Mouse (Mus musculus) C2C12 (cell line): ENCODE results near the gene Eif4g3. TPM values are rescaled to one million over a fixed set of nuclear protein-coding genes. Genes with fewer than 3 reads are reported as not detected.

Experiments
- H3K27me3 ChIP-seq: one replicate; pipeline ENCODE4 v1.6.1; 2011; ENCODE audit not compliant: control insufficient read depth, insufficient read depth, insufficient read length
- H3K36me3 ChIP-seq: one replicate; pipeline ENCODE4 v1.6.1; 2011; ENCODE audit not compliant: control insufficient read depth, insufficient read depth
- H3K4me3 ChIP-seq: one replicate; pipeline ENCODE4 v1.5.1; 2011; ENCODE audit warnings: mild to moderate bottlenecking, control low read depth; ENCODE audit not compliant: poor library complexity, insufficient read depth, severe bottlenecking
- H3K79me2 ChIP-seq: one replicate; pipeline ENCODE4 v1.6.1; 2011; ENCODE audit not compliant: control insufficient read depth, insufficient read depth
- H3K79me3 ChIP-seq: one replicate; pipeline ENCODE4 v1.6.1; 2011; ENCODE audit warnings: low read depth, control low read depth
- H3ac ChIP-seq: one replicate; pipeline ENCODE3; 2011; ENCODE audit warnings: low read depth; ENCODE audit not compliant: control insufficient read depth, insufficient read length
- CEBPB ChIP-seq: IDR thresholded peaks from one replicate; pipeline ENCODE4 v1.6.1; 2011; ENCODE audit warnings: low read depth, mild to moderate bottlenecking, control low read depth, moderate library complexity
- CTCF ChIP-seq: IDR thresholded peaks from one replicate; pipeline ENCODE4 v1.5.1; 2011; ENCODE audit not compliant: control insufficient read depth, insufficient read depth, insufficient read length
- FOSL1 ChIP-seq: IDR thresholded peaks from one replicate; pipeline ENCODE4 v1.8.0; 2011; ENCODE audit warnings: mild to moderate bottlenecking, low read length; ENCODE audit not compliant: poor library complexity, insufficient read depth, severe bottlenecking
- MAX ChIP-seq: IDR thresholded peaks from one replicate; pipeline ENCODE4 v1.6.1; 2011; ENCODE audit warnings: mild to moderate bottlenecking, control low read depth
- MYOD1 ChIP-seq: IDR thresholded peaks from one replicate; pipeline ENCODE4 v1.6.1; 2011; ENCODE audit warnings: low read depth; ENCODE audit not compliant: control insufficient read depth, insufficient read length
- MYOG ChIP-seq: IDR thresholded peaks from one replicate; pipeline ENCODE4 v1.6.1; 2011; ENCODE audit not compliant: control insufficient read depth, insufficient read length; ENCODE audit errors: extremely low read depth
- USF1 ChIP-seq: IDR thresholded peaks from one replicate; pipeline ENCODE4 v1.6.1; 2011; ENCODE audit warnings: low read depth, mild to moderate bottlenecking, control low read depth, moderate library complexity
- polyA plus RNA-seq: library from polyadenylated mRNA; unstranded; fragments of >200 nt; fragmentation: generic; extraction: Trizol; gene quantifications from one replicate; pipeline ENCODE4 v1.2.1, GENCODE M21; 2012; ENCODE audit warnings: missing spikeins

Eif4g3 gene
- polyA plus RNA-seq, 1 experiment, result 24.3 TPM

- Histone ChIP-seq H3K79me2 (no peaks in the 10 kb centered on the region), H3K36me3 (peaks cover 4% of the 10 kb centered on the region), H3ac (no peak overlapping the region), H3K79me3 (peaks cover 2% of the 10 kb centered on the region), H3K4me3 (no peak overlapping the region), H3K27me3 (no peaks in the 10 kb centered on the region)
- TF ChIP-seq CEBPB (no peak), MYOD1 (no peak), MAX (no peak), MYOG (no peak)
These were observed 168.1 kb downstream of the Eif4g3 start for GRCm38 (mm10) chr4:138160918-138161317.

- TF ChIP-seq MAX (no peak), CTCF (no peak), FOSL1 (no peak), CEBPB (no peak), MYOD1 (no peak)
- no peaks in the 10 kb centered on the region for H3K27me3 ChIP-seq
- no peak overlapping the region for H3ac ChIP-seq
- no peaks in the 10 kb centered on the region for H3K79me2 ChIP-seq
- H3K36me3 ChIP-seq, result peaks cover 9% of the 10 kb centered on the region
- H3K4me3 ChIP-seq, result no peak overlapping the region
- peaks cover 2% of the 10 kb centered on the region for H3K79me3 ChIP-seq
These were observed 168.7 kb downstream of the Eif4g3 start for GRCm38 (mm10) chr4:138161550-138161949.

GRCm38 (mm10) chr4:138163836-138164235 is 171.0 kb downstream of the Eif4g3 start:
- no peak overlapping the region for H3K4me3 ChIP-seq
- no peak overlapping the region for H3ac ChIP-seq
- H3K79me2 ChIP-seq, result no peaks in the 10 kb centered on the region
- H3K36me3 ChIP-seq, result peaks cover 9% of the 10 kb centered on the region
- TF ChIP-seq CEBPB, result no peak
- no peak for TF ChIP-seq MYOG
- no peak for TF ChIP-seq MYOD1
- no peak for TF ChIP-seq MAX
- TF ChIP-seq CTCF, result no peak
- TF ChIP-seq USF1, result no peak
- no peak for TF ChIP-seq FOSL1
- H3K79me3 ChIP-seq, result peaks cover 2% of the 10 kb centered on the region
- no peaks in the 10 kb centered on the region for H3K27me3 ChIP-seq

GRCm38 (mm10) chr4:138164860-138165259 is 172.0 kb downstream of the Eif4g3 start:
- H3K4me3 ChIP-seq, result no peak overlapping the region
- no peak overlapping the region for H3ac ChIP-seq
- H3K79me3 ChIP-seq, result peaks cover 2% of the 10 kb centered on the region
- peaks cover 9% of the 10 kb centered on the region for H3K36me3 ChIP-seq
- no peak for TF ChIP-seq FOSL1
- TF ChIP-seq USF1, result no peak
- TF ChIP-seq CTCF, result no peak
- no peak for TF ChIP-seq CEBPB
- TF ChIP-seq MYOD1, result no peak
- no peak for TF ChIP-seq MAX
- no peak for TF ChIP-seq MYOG
- no peaks in the 10 kb centered on the region for H3K79me2 ChIP-seq
- H3K27me3 ChIP-seq, result no peaks in the 10 kb centered on the region

- H3K36me3 ChIP-seq, result peaks cover 22% of the 10 kb centered on the region
These were observed 173.7 kb downstream of the Eif4g3 start for GRCm38 (mm10) chr4:138166519-138166918.

GRCm38 (mm10) chr4:138168162-138168561 is 175.3 kb downstream of the Eif4g3 start:
- peaks cover 32% of the 10 kb centered on the region for H3K36me3 ChIP-seq

More at GRCm38 (mm10) chr4:138166519-138166918, 173.7 kb downstream of the Eif4g3 start:
- Histone ChIP-seq H3K79me3 (peaks cover 1% of the 10 kb centered on the region), H3K27me3 (no peaks in the 10 kb centered on the region), H3K4me3 (no peak overlapping the region), H3ac (no peak overlapping the region), H3K79me2 (no peaks in the 10 kb centered on the region)
- TF ChIP-seq USF1 (no peak), MYOG (no peak), FOSL1 (no peak)

More at GRCm38 (mm10) chr4:138168162-138168561, 175.3 kb downstream of the Eif4g3 start:
- Histone ChIP-seq H3K4me3 (no peak overlapping the region), H3K27me3 (no peaks in the 10 kb centered on the region), H3K79me3 (no peaks in the 10 kb centered on the region), H3K79me2 (no peaks in the 10 kb centered on the region), H3ac (no peak overlapping the region)
- TF ChIP-seq FOSL1 (no peak), USF1 (no peak), MAX (no peak), MYOD1 (no peak), CTCF (no peak), CEBPB (no peak), MYOG (no peak)
